Mouse (Mus musculus) cerebellum, postnatal 4 days (tissue): ENCODE measurements around the gene Rps6kb2.

Source experiments
- DNase-seq, 2 experiments: peaks; one replicate each; pipeline ENCODE4 v3.0.0; 2022; ENCODE audit warnings: low spot score in 2 of 2, mixed read lengths in 1 of 2

Gene Rps6kb2

GRCm38 (mm10) chr19:4155223-4156072 is 7.7 kb downstream of the Rps6kb2 start:
- DNase-seq, result no peak

- DNase-seq, result no peak
These were observed 8.5 kb downstream of the Rps6kb2 start for GRCm38 (mm10) chr19:4154437-4155222.

GRCm38 (mm10) chr19:4153232-4153654 is 9.9 kb downstream of the Rps6kb2 start, which contains the start of gene Ptprcap:
Gene Ptprcap, plus strand, starts transcription at chr19:4153604.
- no peak for DNase-seq

DNA sequence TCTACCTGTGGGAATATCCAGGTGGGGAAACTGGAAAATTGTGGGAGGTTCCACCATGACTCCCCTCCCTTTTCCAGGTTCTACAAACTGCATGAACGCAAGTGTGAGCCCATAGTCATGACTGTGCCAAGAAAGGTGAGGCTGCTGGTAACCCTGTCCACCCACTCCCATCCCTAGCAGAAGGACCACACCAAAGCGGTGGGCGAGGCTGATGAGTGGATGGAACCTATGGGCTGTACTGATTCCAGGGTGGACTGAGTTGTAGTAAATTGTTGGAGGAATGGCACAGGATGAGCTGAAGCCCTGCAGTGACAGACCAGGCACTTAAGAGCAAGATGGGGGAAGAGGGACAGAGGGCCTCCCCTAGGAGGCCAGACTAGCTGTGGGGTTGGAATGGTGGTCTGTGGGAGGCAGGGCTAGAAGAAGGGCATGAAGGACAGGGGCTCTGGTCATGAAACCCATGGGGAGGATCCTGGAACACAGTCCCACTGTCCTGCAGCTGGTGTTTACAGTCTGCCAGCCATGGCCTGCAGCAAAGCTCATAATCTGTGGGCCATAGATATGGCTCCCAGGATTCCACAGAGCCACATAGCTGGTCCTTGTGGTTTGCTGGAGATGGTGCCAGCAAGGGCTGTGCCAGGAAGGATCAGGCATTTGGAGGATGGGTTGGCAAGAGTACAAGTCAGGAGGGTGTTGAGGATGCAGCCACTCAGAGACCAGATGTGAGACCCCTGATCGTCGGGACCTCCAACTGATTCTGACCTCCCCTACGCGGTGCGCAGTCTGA is 10.5 kb downstream of the Rps6kb2 start:
- DNase-seq, result no peak

DNA sequence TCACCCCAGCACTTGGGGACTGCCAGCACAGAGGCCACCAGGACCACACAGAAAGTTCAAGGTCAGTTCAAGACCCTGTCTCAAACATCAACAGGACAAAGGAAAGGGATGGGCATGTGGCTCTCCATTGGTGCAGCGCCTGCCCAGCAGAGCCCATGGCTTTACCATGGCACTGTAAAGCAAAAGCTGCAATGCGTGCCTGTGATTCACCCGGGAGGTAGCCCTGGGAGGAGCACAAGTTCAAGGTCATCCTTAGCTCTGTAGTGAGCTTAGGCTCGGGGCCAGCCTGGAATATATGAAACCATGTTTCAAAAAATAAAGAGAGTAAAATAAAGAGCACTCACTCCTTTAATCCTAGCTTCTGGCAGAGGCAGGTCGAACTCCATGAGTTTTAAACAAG is 11.3 kb downstream of the Rps6kb2 start:
- no peak for DNase-seq

DNA sequence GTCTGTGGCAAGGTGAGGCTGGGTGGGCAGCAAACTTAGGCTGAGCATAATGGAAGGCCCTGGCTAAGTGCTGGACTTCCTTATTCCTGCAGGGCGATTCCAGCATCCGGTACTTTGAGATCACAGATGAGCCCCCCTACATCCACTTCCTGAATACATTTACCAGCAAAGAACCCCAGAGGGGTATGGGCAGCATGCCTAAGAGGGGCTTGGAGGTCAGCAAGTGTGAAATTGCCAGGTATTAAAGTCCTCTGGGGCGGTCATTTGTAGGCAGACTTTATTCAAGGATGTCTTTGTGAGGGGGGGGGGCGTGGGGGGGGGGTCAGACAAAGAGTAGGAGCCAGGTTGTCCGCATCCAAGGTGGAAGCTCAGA is 11.7 kb downstream of the Rps6kb2 start:
- no peak for DNase-seq

DNA sequence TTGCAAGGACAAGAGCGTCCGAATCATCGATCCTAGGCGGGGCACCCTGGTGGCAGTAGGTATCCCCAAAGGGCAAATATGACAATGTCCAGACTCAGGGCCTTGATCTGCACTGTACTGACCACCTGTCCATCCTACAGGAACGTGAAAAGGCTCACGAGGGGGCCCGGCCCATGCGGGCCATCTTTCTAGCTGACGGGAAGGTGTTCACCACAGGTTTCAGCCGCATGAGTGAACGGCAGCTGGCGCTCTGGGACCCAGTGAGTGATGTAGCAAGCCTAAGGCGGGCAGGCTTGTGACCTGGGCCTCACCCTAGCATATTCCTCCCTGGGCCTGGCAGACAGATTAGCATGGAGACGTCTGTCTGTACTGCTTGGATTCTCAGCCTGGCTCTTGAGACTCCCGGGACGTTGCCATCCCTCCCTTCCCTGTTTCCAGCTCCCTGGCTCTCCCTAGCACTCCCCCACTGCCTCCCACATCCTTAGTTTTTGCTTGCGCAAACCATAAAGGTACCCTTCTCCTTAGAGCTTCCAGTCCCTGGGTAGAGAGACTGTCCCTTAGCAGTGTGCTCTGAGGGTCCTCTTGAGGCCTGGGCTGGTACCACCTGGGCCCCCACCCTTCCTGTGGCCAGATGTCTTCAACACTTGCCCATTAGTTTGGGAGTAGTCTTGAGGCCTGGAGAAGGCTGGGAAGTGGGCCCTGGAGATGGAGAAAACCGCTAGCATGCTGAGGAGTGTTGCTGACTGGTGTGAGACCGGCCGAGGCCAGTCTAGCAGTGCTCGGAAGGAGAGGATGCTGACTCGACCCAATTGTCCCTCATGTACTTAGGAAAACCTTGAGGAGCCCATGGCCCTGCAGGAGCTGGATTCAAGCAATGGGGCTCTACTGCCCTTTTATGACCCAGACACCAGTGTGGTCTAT is 12.3 kb downstream of the Rps6kb2 start:
- DNase-seq, result no peak

GRCm38 (mm10) chr19:4149764-4150461 is 13.2 kb downstream of the Rps6kb2 start:
- DNase-seq, result no peak

GRCm38 (mm10) chr19:4149283-4149682 is 13.9 kb downstream of the Rps6kb2 start:
- no peak for DNase-seq

- DNase-seq, result no peak
These were observed 14.3 kb downstream of the Rps6kb2 start for GRCm38 (mm10) chr19:4148819-4149218.

- peak; percentile 97 to 98 for DNase-seq
These were observed 14.7 kb downstream of the Rps6kb2 start, which contains the start of gene Coro1b for GRCm38 (mm10) chr19:4148491-4148806. Gene Coro1b, plus strand, starts transcription at chr19:4148619.

DNA sequence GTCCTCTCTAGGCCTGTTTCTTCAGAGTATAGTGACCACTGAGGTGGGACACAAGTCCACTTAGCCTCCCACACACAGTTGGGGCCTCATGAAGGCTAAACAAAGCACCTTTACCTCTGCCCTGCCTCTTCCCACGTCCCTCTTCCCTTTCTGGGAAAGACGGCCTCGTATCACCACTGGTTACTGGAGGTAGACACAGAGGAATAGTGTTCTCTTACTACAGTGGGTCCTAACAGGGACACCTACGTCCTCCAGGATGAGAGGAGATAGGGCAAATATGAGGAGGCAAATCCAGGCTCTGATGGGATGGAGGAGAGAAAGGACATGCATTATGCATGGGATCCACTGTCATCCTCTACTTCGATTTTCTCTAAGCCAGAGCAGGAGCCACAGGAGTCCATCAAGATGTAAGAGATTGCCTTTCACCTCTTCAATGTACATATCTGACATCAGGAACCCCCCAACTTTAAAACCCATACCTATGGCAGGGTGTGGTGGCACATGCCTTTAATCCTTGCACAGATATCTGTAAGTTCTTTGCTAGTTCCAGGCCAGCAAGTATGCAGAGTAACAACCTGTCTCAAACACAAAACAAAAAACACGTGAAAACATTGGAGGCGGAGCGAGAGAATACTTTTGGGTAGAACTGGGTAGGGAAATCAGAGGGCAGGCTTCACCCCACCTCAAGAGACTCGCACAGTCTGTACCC is 15.2 kb downstream of the Rps6kb2 start:
- DNase-seq, result no peak

DNA sequence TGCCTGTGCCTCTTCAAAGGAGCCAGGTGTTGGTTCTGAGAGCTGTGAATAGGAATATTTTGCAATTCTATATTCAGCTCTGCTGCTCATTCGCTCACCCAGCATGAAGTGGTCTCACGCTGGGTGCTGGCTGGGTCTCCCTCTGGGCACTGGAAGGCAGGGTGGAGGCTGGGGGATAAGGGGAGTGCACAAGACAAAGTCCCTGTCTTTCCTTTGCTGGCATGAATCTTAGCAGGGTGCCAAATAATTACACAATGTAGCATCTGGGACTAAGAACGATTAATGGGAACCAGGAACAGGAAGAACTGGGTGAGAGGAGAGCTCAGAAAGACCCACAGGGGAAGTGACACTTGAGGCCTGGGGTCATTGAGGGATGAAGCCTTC is 16.1 kb downstream of the Rps6kb2 start:
- no peak for DNase-seq

DNA sequence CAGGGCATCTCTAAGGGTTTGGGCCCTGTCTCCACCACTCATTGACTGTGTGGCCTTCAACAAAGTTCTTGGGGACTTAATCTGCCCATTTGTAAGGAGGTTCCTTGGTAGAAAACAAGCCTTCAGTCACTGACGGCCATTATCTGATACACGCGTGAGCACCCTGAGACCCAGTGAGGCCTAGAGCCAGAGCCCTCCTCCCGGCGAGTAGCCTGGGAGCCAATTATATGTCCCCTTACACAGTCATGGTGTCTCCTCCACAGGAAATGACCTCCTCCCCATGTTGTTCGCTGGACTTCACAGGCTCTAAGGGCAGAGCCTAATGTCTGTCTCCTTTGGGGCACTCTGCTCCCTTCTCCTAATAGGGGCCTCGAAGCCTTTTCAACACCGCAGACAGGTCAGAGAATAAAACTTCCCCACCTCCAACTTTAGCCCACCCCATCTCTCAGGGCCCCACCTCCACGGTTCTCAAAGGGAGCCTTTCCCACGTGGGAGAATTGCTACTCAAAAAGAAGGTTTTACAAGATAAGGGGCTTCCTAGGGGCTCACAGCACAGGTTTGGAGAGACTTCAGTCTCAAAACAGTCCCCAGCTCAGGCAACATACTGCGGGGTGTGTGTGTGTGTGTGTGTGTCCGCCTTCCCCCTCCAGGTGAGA is 16.7 kb downstream of the Rps6kb2 start:
- DNase-seq, result no peak

DNA sequence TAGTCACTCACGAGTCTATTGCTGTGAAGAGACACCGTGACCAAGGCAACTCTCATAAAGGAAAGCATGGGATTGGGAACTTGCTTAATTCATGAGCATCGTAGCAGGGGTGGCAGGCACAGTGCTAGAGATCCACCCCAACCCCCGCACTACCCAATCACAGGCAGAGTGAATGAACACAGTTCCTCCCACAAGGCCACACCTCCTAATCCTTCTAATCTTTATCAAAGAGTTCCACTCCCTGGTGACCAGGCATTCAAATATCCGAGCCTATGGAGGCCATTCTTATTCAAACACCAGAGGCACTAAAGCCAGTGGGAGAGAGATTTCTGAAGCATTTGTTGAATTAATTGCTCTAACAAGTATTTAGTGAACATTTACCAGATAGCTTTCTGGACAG is 17.2 kb downstream of the Rps6kb2 start:
- DNase-seq, result no peak

- no peak for DNase-seq
These were observed 18.3 kb downstream of the Rps6kb2 start for GRCm38 (mm10) chr19:4144550-4145498.

DNA sequence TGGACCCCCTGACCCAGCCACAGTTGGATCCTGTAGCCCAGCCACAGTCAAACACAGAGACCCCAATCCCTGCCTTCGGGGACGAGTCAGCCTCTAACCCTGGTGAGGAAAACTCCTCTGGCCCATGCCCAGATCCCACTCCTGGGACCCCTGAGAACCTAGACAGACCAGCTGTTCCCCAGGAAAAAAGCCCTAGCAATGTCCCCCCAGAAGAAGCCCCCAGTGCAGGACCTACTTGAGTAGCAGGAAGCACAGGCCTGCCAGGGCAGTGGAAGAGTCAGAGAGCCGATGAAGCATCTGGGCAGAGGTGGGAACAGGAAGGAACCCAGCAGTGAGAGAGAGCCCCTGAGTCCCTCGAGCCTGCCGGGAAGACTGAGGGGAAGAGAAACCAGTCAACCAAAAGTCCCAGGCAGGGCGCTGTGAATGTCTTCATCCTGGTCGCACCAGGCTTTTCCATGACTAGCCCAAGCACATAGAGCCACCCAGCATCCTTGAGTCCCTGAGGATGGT is 19.3 kb downstream of the Rps6kb2 start, which contains the start of gene Cabp4:
Gene Cabp4, minus strand, starts transcription at position 275 of the 510 bp plus-strand sequence.
- no peak for DNase-seq
